Mouse (Mus musculus) heart, postnatal 36 days (tissue): ENCODE measurements at regions not wholly inside any gene's neighbourhood (a gene's known extent, or its start where the extent isn't known, plus 50 kb on each side); places are given as distances from the start of the nearest gene placed in this dataset.

Source experiments
- DNase-seq, 2 experiments: peaks; one replicate each; pipeline ENCODE4 v3.0.0; 2021 to 2022
- intact Hi-C: fragments of 180-260 bp; cut with DNase I; formaldehyde crosslinking; loops from one replicate; pipeline ENCODE4 v1.15.1; 2025

- DNase-seq = no peak
Observed at GRCm38 (mm10) chr1:91674082-91674655, 127.1 kb upstream of the Twist2 start.

DNA sequence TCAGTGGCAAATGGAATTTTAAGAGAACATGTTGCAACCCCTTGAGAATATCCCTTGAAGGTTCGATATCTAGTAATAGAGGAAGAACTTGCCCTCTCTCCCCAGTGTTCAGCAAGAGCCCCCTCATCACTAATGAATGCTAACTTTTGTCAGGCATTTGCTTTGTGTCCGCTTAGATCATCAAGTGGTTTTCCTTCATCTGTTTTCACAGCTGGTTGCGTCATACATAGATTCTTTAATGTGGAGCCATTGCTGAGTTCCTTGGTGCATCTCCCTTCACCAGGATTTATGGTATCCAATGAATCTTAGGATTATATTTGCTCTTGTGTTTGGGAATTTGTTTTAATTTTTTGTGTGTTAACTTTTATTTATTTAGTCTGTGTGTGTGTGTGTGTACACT lies 124.2 kb upstream of the Twist2 start:
- intact Hi-C loops = no loop called here

More at GRCm38 (mm10) chr1:91674082-91674655, 127.1 kb upstream of the Twist2 start:
- intact Hi-C loops = no loop called here

GRCm38 (mm10) chr1:91678789-91679188 lies 122.5 kb upstream of the Twist2 start:
- no peak for DNase-seq
- intact Hi-C loops = no loop called here

More for the DNA sequence above, 124.2 kb upstream of the Twist2 start:
- no peak for DNase-seq

DNA sequence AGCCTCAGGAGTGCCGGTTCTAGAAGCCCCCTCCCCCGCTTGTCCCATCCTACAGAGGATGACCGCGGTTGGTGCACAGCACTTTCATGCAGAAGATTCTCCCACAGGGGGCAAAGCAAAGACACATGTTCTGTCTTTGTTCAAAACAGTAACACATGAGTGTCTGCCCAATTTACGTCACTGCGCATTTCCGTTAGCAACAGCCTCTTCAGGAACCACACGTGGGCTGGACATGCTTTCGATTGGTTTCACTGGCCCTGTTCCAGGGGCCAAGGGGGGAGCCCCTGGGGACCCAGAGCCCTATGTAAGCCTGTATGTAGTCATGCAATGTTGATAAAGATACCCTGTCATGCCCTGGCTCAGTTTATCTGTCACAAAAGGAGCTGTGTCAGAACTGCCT lies 116.2 kb upstream of the Twist2 start:
- no peak for DNase-seq
- intact Hi-C loops = no loop called here

DNA sequence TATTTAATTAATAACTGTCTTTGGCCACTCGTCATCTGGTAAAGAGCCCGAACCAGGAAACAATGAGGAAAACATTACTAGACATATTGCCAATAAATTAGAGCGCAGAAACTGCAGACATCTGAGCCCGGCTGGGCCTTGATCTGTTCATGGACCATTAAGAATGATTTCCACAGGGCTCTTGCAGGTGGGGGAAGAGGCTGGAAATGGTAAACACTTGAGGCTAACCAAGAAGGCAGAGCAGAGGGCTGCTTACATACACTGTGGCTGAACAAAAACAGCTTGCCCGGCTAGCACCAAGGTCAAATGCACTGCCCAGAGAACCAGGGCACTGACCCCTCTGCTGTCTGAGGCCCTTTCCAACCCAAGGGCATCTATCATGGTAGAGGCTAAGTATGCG lies 115.5 kb upstream of the Twist2 start:
- intact Hi-C loops = no loop called here
- no peak for DNase-seq

- intact Hi-C loops = no loop called here
Observed at GRCm38 (mm10) chr1:91691601-91692000, 109.7 kb upstream of the Twist2 start.

GRCm38 (mm10) chr1:91692709-91693460 lies 108.4 kb upstream of the Twist2 start:
- DNase-seq = no peak
- intact Hi-C loops = no loop called here

More at GRCm38 (mm10) chr1:91691601-91692000, 109.7 kb upstream of the Twist2 start:
- DNase-seq = no peak

- intact Hi-C loops = no loop called here
- no peak for DNase-seq
Observed at GRCm38 (mm10) chr1:91697053-91697452, 104.2 kb upstream of the Twist2 start.

- DNase-seq = no peak
- intact Hi-C loops = no loop called here
Observed at GRCm38 (mm10) chr1:91701475-91701874, 99.8 kb upstream of the Twist2 start.

GRCm38 (mm10) chr1:91702021-91702420 lies 99.2 kb upstream of the Twist2 start:
- intact Hi-C loops = no loop called here
- no peak for DNase-seq

GRCm38 (mm10) chr1:91702737-91703136 lies 98.5 kb upstream of the Twist2 start:
- DNase-seq = no peak
- intact Hi-C loops = no loop called here

DNA sequence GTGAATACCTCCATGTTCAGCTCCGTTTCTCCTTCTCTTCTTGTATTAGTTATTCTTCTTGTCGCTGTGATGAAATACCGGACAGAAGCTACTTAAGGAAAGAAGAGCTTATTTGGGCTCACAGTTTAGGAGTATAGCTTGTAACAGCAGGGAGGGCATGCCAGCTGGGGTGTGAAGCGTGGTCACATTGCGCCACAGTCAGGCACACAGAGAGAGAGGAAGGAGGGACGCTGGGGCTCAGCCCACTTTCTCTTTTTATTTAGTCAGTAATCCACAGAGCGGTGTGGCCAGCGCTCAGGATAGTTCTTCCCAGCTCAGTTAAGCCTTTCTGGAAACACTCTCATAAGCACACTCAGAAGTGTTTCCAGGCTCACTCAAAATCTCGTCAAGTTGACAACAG lies 95.8 kb upstream of the Twist2 start:
- intact Hi-C loops = no loop called here
- no peak for DNase-seq

DNA sequence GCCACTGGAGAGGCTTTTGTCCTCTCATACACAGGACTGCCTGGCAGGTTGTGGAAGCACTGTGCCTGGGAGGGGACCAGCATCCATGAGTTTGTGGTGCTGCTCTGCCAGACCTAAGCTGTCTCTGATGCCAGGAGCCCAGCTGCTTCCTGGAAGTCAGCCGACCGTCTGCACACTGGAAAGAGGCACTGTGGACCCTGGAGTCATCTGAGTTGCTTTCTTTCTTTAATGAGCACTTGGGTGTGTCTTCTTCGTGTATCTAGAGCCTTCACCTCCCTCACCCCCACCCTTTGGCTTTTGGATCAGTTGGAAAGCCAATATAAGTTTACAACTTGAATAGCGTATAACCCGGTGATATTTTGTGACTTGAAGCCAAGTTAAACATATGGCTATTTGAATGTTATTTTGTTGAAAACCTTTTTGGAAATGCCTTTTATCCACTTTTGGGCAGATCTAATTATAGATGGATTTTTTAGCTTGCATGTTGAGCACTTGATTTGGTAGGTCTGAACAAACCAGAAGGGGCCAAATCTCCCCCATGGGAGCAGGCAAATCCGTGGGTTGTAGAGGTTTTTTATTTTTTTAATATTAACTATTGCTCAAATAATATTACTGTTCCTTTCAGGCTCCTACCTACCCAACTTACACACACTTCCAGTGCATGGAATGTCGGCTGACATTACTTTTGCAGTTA lies 92.6 kb upstream of the Twist2 start:
- intact Hi-C loops = no loop called here
- peak in 1 of 2 experiments; percentile 16 for DNase-seq

GRCm38 (mm10) chr1:91709244-91709600 lies 92.0 kb upstream of the Twist2 start:
- DNase-seq = no peak
- intact Hi-C loops = no loop called here

DNA sequence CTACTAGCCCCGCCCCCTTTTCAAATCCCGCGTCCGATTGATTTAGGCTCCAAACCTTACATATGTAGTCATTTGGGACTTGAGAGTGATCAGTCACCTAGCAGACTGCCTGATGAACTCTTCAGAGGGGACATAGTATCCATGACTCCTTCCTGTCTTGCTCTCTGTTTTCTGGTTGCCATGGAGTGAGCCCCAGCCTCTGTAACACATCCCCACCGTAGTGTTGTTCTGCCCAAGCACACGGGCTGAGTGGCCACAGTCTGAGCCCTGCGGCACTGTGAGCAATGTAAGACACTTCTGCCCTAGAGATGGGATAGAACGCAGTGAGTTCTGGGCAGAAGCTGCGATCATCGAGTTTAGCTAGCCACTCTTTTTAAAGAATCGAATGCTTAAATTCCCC lies 88.1 kb upstream of the Twist2 start:
- no peak for DNase-seq
- intact Hi-C loops = no loop called here

DNA sequence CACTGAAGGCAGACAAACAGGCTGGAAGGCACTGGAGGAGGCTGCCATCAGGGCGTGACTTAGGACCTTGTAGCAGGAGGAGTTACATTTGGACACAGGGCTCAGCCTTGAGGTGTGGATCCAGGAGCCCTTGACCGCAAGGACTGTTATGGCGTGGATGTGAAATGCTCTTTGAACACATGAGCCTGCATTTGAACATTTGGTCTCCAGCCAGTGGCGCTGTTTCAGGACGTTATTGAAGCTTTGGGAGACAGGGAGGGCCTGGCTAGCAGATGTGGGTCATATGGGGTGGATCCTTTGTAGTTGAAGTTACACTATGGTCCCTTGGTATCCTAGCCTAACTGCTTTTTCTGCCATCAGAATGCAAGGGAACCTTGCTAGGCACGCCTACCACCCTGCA lies 87.0 kb upstream of the Twist2 start:
- DNase-seq = no peak

DNA sequence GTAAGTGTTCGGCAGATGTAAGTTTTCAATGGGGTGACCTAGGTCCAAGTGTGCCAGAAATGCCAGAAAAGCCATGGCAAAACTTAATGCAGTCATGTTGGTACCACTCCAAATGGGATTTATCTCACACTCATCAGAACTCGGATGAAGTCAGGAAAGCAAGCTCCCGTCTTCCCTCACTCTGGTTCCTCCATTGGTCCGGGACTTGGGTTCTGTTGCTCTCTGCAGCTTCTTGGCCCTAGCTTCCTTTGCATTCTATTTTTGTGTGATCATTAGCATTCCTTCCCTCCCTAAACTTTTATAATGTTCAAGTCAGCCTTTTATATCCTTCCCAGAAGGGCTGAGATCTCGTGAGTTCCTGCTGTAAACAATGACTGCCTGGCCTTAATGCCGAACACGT lies 85.9 kb upstream of the Twist2 start:
- intact Hi-C loops = no loop called here
- DNase-seq = no peak

More for the DNA sequence above, 87.0 kb upstream of the Twist2 start:
- intact Hi-C loops = no loop called here

GRCm38 (mm10) chr1:91715791-91716190 lies 85.5 kb upstream of the Twist2 start:
- DNase-seq = no peak
- intact Hi-C loops = no loop called here

- no peak for DNase-seq
- intact Hi-C loops = no loop called here
Observed at GRCm38 (mm10) chr1:91716836-91717235, 84.4 kb upstream of the Twist2 start.

GRCm38 (mm10) chr1:91717961-91718360 lies 83.3 kb upstream of the Twist2 start:
- intact Hi-C loops = no loop called here
- DNase-seq = no peak

GRCm38 (mm10) chr1:91729246-91729645 lies 72.0 kb upstream of the Twist2 start:
- no peak for DNase-seq
- intact Hi-C loops = no loop called here

- intact Hi-C loops = no loop called here
Observed at GRCm38 (mm10) chr1:91730281-91730680, 71.0 kb upstream of the Twist2 start.

More at GRCm38 (mm10) chr1:91730281-91730680, 71.0 kb upstream of the Twist2 start:
- no peak for DNase-seq
